14 mouse cellular contexts compared by ENCODE assay signal in genomic region chr8:31518903-31519302, GRCm38 (mm10).
DNase-seq lines count a peak whose midpoint lies in the region; ATAC-seq and TF ChIP-seq lines count a peak whose summit lies in the region.
"Had no signal": no experiment of that assay in that cellular context is flagged by ENCODE, and none has a peak within 500 bp of the region (broad histone marks: within the 10 kb centered on the region; RNA-seq: fewer than 3 reads in every experiment).

No protein-coding gene starts in this region.

- WGBS in kidney, embryonic 14.5 days, result 77% methylated on average over 1 of the region's 1 CpGs
- 44% methylated on average over 1 of the region's 1 CpGs for WGBS in midbrain, embryonic 11.5 days
- WGBS in midbrain, embryonic 13.5 days, result 60% methylated on average over 1 of the region's 1 CpGs

- no peaks in the 10 kb centered on the region for H3K36me3 ChIP-seq in kidney, embryonic 14.5 days (ENCODE audit: control insufficient read depth, insufficient read depth, low read length)
- no peaks in the 10 kb centered on the region for H3K36me3 ChIP-seq in midbrain, embryonic 11.5 days (ENCODE audit: control insufficient read depth, insufficient read depth, low read length)
- H3K36me3 ChIP-seq in midbrain, embryonic 13.5 days, result no peaks in the 10 kb centered on the region
- H3K36me3 ChIP-seq: lung, embryonic 15.5 days had no signal

- no peak overlapping the region for H3K9ac ChIP-seq in kidney, embryonic 14.5 days (ENCODE audit: low read depth, low read length)
- no peak overlapping the region for H3K9ac ChIP-seq in midbrain, embryonic 11.5 days (ENCODE audit: low read length)
- no peak overlapping the region for H3K9ac ChIP-seq in midbrain, embryonic 13.5 days (replicated peaks)
- H3K9ac ChIP-seq: lung, embryonic 15.5 days had no signal

- no peak for TF ChIP-seq CTCF in embryonic fibroblast, embryonic 13.5 days (IDR thresholded peaks at IDR 0.05; ENCODE audit: borderline replicate concordance, insufficient read depth, low read length)

- no peak overlapping the region for H3K4me2 ChIP-seq in kidney, embryonic 14.5 days (replicated peaks; ENCODE audit: low read depth, low read length)
- H3K4me2 ChIP-seq in midbrain, embryonic 11.5 days, result no peak overlapping the region
- H3K4me2 ChIP-seq in midbrain, embryonic 13.5 days (replicated peaks), result no peak overlapping the region
- H3K4me2 ChIP-seq: lung, embryonic 15.5 days had no signal

- TF ChIP-seq POLR2A in embryonic fibroblast, embryonic 13.5 days (IDR thresholded peaks at IDR 0.05; ENCODE audit: low read depth, low read length), result no peak

- H3K27me3 ChIP-seq in kidney, embryonic 14.5 days (ENCODE audit: control insufficient read depth, insufficient read depth, low read length), result no peaks in the 10 kb centered on the region
- H3K27me3 ChIP-seq in midbrain, embryonic 11.5 days (ENCODE audit: control insufficient read depth, insufficient read depth, low read length), result no peaks in the 10 kb centered on the region
- H3K27me3 ChIP-seq in midbrain, embryonic 13.5 days, result no peaks in the 10 kb centered on the region
- H3K27me3 ChIP-seq: lung, embryonic 15.5 days had no signal

- H3K27ac ChIP-seq in kidney, embryonic 14.5 days (ENCODE audit: low read depth, low read length), result no peak overlapping the region
- no peak overlapping the region for H3K27ac ChIP-seq in midbrain, embryonic 11.5 days (ENCODE audit: low read depth, low read length)
- H3K27ac ChIP-seq in midbrain, embryonic 13.5 days, result no peak overlapping the region
- peak overlapping the region; percentile 76; the same call in 1 of the 2 replicates for H3K27ac ChIP-seq in embryonic fibroblast, embryonic 13.5 days (ENCODE audit: insufficient read depth, low read length)
- H3K27ac ChIP-seq: lung, embryonic 15.5 days had no signal

- no peak overlapping the region for H3K4me3 ChIP-seq in kidney, embryonic 14.5 days (ENCODE audit: low read length)
- no peak overlapping the region for H3K4me3 ChIP-seq in midbrain, embryonic 11.5 days (ENCODE audit: low read depth, low read length)
- no peak overlapping the region for H3K4me3 ChIP-seq in midbrain, embryonic 13.5 days (replicated peaks)
- no peak overlapping the region for H3K4me3 ChIP-seq in embryonic fibroblast, embryonic 13.5 days (ENCODE audit: insufficient read depth, low read length)
- H3K4me3 ChIP-seq: lung, embryonic 15.5 days had no signal

- no peak for ATAC-seq in kidney, embryonic 14.5 days (ENCODE audit: low FRiP score, low TSS enrichment)
- ATAC-seq in midbrain, embryonic 11.5 days (ENCODE audit: low FRiP score), result no peak
- no peak for ATAC-seq in midbrain, embryonic 13.5 days
- ATAC-seq: hindbrain, embryonic 16.5 days had no signal

- no peaks in the 10 kb centered on the region for H3K9me3 ChIP-seq in kidney, embryonic 14.5 days (ENCODE audit: control insufficient read depth, low read length)
- H3K9me3 ChIP-seq in midbrain, embryonic 11.5 days (ENCODE audit: control insufficient read depth, low read length), result no peaks in the 10 kb centered on the region
- H3K9me3 ChIP-seq in midbrain, embryonic 13.5 days, result no peaks in the 10 kb centered on the region
- H3K9me3 ChIP-seq: lung, embryonic 15.5 days had no signal

- DNase-seq in embryo, embryonic 10.5 days (ENCODE audit: low spot score), result peak; percentile 21
- no peak for DNase-seq in embryo, embryonic 9.5 days (ENCODE audit: extremely low spot score)
- DNase-seq in kidney, adult 9 months, result peak; percentile 29
- peak; percentile 86 for DNase-seq in midbrain, embryonic 11.5 days (ENCODE audit: low spot score, missing footprints)
- DNase-seq in testis, postnatal 14 days (ENCODE audit: low spot score), result no peak
- DNase-seq: cerebellum, adult 11-12 months; kidney, postnatal 14 days; left cerebral cortex, postnatal 4 days; thymus, postnatal 14 days had no signal

- H3K4me1 ChIP-seq in kidney, embryonic 14.5 days (ENCODE audit: control insufficient read depth, insufficient read depth, low read length), result no peaks in the 10 kb centered on the region
- no peaks in the 10 kb centered on the region for H3K4me1 ChIP-seq in midbrain, embryonic 11.5 days (ENCODE audit: control insufficient read depth, insufficient read depth, low read length)
- no peaks in the 10 kb centered on the region for H3K4me1 ChIP-seq in midbrain, embryonic 13.5 days (replicated peaks)
- peaks cover 10% of the 10 kb centered on the region for H3K4me1 ChIP-seq in embryonic fibroblast, embryonic 13.5 days (ENCODE audit: control insufficient read depth, insufficient read depth, low read length)

Comparison
In these comparisons a context has a peak if more than half of its experiments do, and no peak if none do; other contexts are left out.
1. DNase-seq: peak in embryo, embryonic 10.5 days (single experiment), kidney, adult 9 months (single experiment) and midbrain, embryonic 11.5 days (single experiment); none in embryo, embryonic 9.5 days (single experiment) and testis, postnatal 14 days (single experiment).